Comparison of ENCODE assay signal across 8 mouse cellular contexts in the genomic region with DNA sequence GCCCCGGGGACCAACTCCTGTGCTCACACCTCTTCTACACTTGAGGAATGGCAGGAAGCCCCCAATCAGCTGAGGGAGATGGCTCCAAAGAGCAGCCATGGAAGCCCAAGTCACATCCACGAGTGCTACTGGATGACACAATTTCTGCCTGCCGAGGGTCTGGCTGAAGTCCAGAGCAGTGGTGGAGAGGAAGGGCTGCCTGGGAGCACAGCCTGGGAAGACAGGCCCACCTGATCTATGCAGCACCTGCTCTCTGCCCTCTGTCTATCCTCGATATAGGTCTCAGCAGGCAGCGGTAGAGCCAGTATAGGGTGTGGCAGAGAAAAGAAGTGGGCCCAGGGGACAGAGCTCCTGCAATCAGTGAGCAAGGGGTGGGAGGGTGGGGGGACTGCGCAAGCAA. TPM values are rescaled to one million over a fixed set of nuclear protein-coding genes. Genes with fewer than 3 reads are reported as not detected.
A peak's percentile ranks its signal among the peaks of the same experiment; 100 is the strongest.
DNase-seq lines count a peak whose midpoint lies in the region; ATAC-seq lines count a peak whose summit lies in the region.

No protein-coding gene starts in this region.

- peak overlapping the region in 1 of 2 experiments; percentile 49; a peak in 2 of 4 replicates for H3K27ac ChIP-seq in heart, embryonic 14.5 days (replicated peaks in 1 of 2; ENCODE audit: control insufficient read depth in 1 of 2, insufficient read depth in 1 of 2, low read depth in 2 of 2, low read length in 2 of 2)
- H3K27ac ChIP-seq in liver, embryonic 16.5 days (ENCODE audit: low read length), result peak overlapping the region; percentile 18; the same call in 1 of the 2 replicates
- H3K27ac ChIP-seq in midbrain, embryonic 15.5 days, result no peak overlapping the region

- H3K9ac ChIP-seq in heart, embryonic 14.5 days (ENCODE audit: low read length), result peak overlapping the region; percentile 61; the same call in 1 of the 2 replicates
- H3K9ac ChIP-seq in liver, embryonic 16.5 days (ENCODE audit: low read depth, low read length), result peak overlapping the region; percentile 51
- no peak overlapping the region for H3K9ac ChIP-seq in midbrain, embryonic 15.5 days

- intact Hi-C loops in left cerebral cortex, postnatal 4 days (cut with DNase I), result no loop called here
- intact Hi-C loops in left cerebral cortex, postnatal 36 days (cut with DNase I), result no loop called here

- peak overlapping the region; percentile 69; the same call in 1 of the 2 replicates for H3K4me2 ChIP-seq in heart, embryonic 14.5 days (ENCODE audit: low read length)
- H3K4me2 ChIP-seq in liver, embryonic 16.5 days (ENCODE audit: low read depth, low read length), result peak overlapping the region; percentile 68
- no peak overlapping the region for H3K4me2 ChIP-seq in midbrain, embryonic 15.5 days

- WGBS in heart, embryonic 14.5 days, result 29% methylated on average over 6 of the region's 6 CpGs
- 15% methylated on average over 6 of the region's 6 CpGs for whole genome bisulfite sequencing in liver, embryonic 16.5 days (ENCODE audit: insufficient replicate concordance)
- WGBS in midbrain, embryonic 15.5 days, result 64% methylated on average over 6 of the region's 6 CpGs

- no peak for ATAC-seq in cerebellum, adult (ENCODE audit: insufficient number of reproducible peaks, low FRiP score, low TSS enrichment)
- no peak for ATAC-seq in heart, embryonic 14.5 days (ENCODE audit: insufficient number of reproducible peaks, insufficient read depth, low FRiP score, low read depth)
- ATAC-seq in liver, embryonic 16.5 days (ENCODE audit: low read depth), result 0 out of 2 replicates have a peak, but pooled peaks have one; percentile 4
- no peak for ATAC-seq in midbrain, embryonic 15.5 days (replicated peaks)

- H3K4me3 ChIP-seq in heart, embryonic 14.5 days (ENCODE audit: control insufficient read depth in 1 of 2, insufficient read depth in 1 of 2, low read depth in 1 of 2, low read length in 2 of 2), result no peak overlapping the region
- peak overlapping the region; percentile 46 for H3K4me3 ChIP-seq in liver, embryonic 16.5 days (ENCODE audit: low read depth, low read length)
- H3K4me3 ChIP-seq in midbrain, embryonic 15.5 days, result no peak overlapping the region

- no peaks in the 10 kb centered on the region for H3K9me3 ChIP-seq in heart, embryonic 14.5 days (ENCODE audit: control insufficient read depth, low read length)
- H3K9me3 ChIP-seq in liver, embryonic 16.5 days (replicated peaks; ENCODE audit: control insufficient read depth, low read length), result no peaks in the 10 kb centered on the region
- H3K9me3 ChIP-seq in midbrain, embryonic 15.5 days, result no peaks in the 10 kb centered on the region

- H3K4me1 ChIP-seq in heart, embryonic 14.5 days (ENCODE audit: control insufficient read depth in 2 of 2, insufficient read depth in 2 of 2, low read length in 2 of 2), result peaks cover 38 to 64% of the 10 kb centered on the region in 2 experiments
- H3K4me1 ChIP-seq in liver, embryonic 16.5 days (ENCODE audit: control insufficient read depth, low read depth, low read length), result peaks cover 69% of the 10 kb centered on the region
- peaks cover 41% of the 10 kb centered on the region for H3K4me1 ChIP-seq in midbrain, embryonic 15.5 days

- peak; percentile 65 for DNase-seq in cerebellum, adult 11-12 months
- peak; percentile 77 for DNase-seq in left cerebral cortex, postnatal 4 days
- no peak for DNase-seq in left cerebral cortex, postnatal 36 days (ENCODE audit: low spot score in 2 of 2)
- DNase-seq in thymus, adult 18-20 months, result no peak

- H3K27me3 ChIP-seq in heart, embryonic 14.5 days (ENCODE audit: control insufficient read depth, insufficient read depth, low read length), result no peaks in the 10 kb centered on the region
- no peaks in the 10 kb centered on the region for H3K27me3 ChIP-seq in liver, embryonic 16.5 days (ENCODE audit: control insufficient read depth, insufficient read depth, low read depth, low read length)
- H3K27me3 ChIP-seq in midbrain, embryonic 15.5 days (replicated peaks), result 0 out of 2 replicates have a peak, but pooled peaks cover 2% of the 10 kb centered on the region

- H3K36me3 ChIP-seq in heart, embryonic 14.5 days (ENCODE audit: control insufficient read depth, insufficient read depth, low read length), result peaks cover 30% of the 10 kb centered on the region
- H3K36me3 ChIP-seq in liver, embryonic 16.5 days (ENCODE audit: control insufficient read depth, insufficient read depth), result peaks cover 15% of the 10 kb centered on the region
- H3K36me3 ChIP-seq in midbrain, embryonic 15.5 days (replicated peaks), result no peaks in the 10 kb centered on the region

RNA-seq across cellular contexts. Expression of a gene that starts 1.3 kb away (rescaled TPM):
- total RNA-seq in left cerebral cortex, postnatal 4 days (2021), result not detected
- not detected for total RNA-seq in left cerebral cortex, postnatal 36 days (2021)
- polyA plus RNA-seq in heart, embryonic 14.5 days (2014; fragmentation: Nextera tagmentation; extraction: Ambion mirVana), result 2.8 and 3.5 TPM in 2 replicates
- polyA plus RNA-seq in liver, embryonic 16.5 days (2015; fragmentation: Nextera tagmentation; extraction: Ambion mirVana), result 0.68 and 1.0 TPM in 2 replicates
- polyA plus RNA-seq in midbrain, embryonic 15.5 days (2015; fragmentation: Nextera tagmentation; extraction: Ambion mirVana), result 0.20 and 0.31 TPM in 2 replicates

RNA-seq across cellular contexts. Expression of a gene that starts 14.7 kb away (rescaled TPM):
- 10 to 100 TPM; 40.6 to 45.4 TPM for total RNA-seq in left cerebral cortex, postnatal 4 days (2021)
- total RNA-seq in left cerebral cortex, postnatal 36 days (2021), result 10 to 100 TPM; 15.6 to 23.5 TPM
- 352 and 435 TPM in 2 replicates for polyA plus RNA-seq in heart, embryonic 14.5 days (2014; fragmentation: Nextera tagmentation; extraction: Ambion mirVana)
- 12.6 and 15.2 TPM in 2 replicates for polyA plus RNA-seq in liver, embryonic 16.5 days (2015; fragmentation: Nextera tagmentation; extraction: Ambion mirVana)
- polyA plus RNA-seq in midbrain, embryonic 15.5 days (2015; fragmentation: Nextera tagmentation; extraction: Ambion mirVana), result 132 and 158 TPM in 2 replicates

RNA-seq across cellular contexts. Expression of a gene that starts 19.8 kb away (rescaled TPM):
- total RNA-seq in left cerebral cortex, postnatal 4 days (2021), result 10 to 100 TPM; 10.8 to 12.2 TPM
- 10 to 100 TPM; 44.0 to 51.3 TPM for total RNA-seq in left cerebral cortex, postnatal 36 days (2021)
- not detected in 2 replicates for polyA plus RNA-seq in heart, embryonic 14.5 days (2014; fragmentation: Nextera tagmentation; extraction: Ambion mirVana)
- polyA plus RNA-seq in liver, embryonic 16.5 days (2015; fragmentation: Nextera tagmentation; extraction: Ambion mirVana), result 0.06 TPM in 1 of 2 replicates, not detected in the other
- polyA plus RNA-seq in midbrain, embryonic 15.5 days (2015; fragmentation: Nextera tagmentation; extraction: Ambion mirVana), result 0.57 and 0.66 TPM in 2 replicates

RNA-seq across cellular contexts. Expression of a gene that starts 28.8 kb away (rescaled TPM):
- total RNA-seq in left cerebral cortex, postnatal 4 days (2021), result 100 to 1,000 TPM; 134 to 158 TPM
- total RNA-seq in left cerebral cortex, postnatal 36 days (2021), result 100 to 1,000 TPM; 503 to 538 TPM
- 47.8 and 48.2 TPM in 2 replicates for polyA plus RNA-seq in heart, embryonic 14.5 days (2014; fragmentation: Nextera tagmentation; extraction: Ambion mirVana)
- polyA plus RNA-seq in liver, embryonic 16.5 days (2015; fragmentation: Nextera tagmentation; extraction: Ambion mirVana), result 20.2 and 24.1 TPM in 2 replicates
- polyA plus RNA-seq in midbrain, embryonic 15.5 days (2015; fragmentation: Nextera tagmentation; extraction: Ambion mirVana), result 32.2 and 36.1 TPM in 2 replicates

Comparison
In these comparisons a context has a peak if more than half of its experiments do, and no peak if none do; other contexts are left out.
1. DNase-seq: peak in cerebellum, adult 11-12 months (single experiment) and left cerebral cortex, postnatal 4 days (single experiment); none in left cerebral cortex, postnatal 36 days (0 of 2) and thymus, adult 18-20 months (0 of 2).